Mouse (Mus musculus): Measurements from ENCODE around the gene Noc2l. TPM values are rescaled to one million over a fixed set of nuclear protein-coding genes. Genes with fewer than 3 reads are reported as not detected.

The Noc2l gene
- polyA plus RNA-seq, 2 experiments: 61.2 to 130 TPM

DNA sequence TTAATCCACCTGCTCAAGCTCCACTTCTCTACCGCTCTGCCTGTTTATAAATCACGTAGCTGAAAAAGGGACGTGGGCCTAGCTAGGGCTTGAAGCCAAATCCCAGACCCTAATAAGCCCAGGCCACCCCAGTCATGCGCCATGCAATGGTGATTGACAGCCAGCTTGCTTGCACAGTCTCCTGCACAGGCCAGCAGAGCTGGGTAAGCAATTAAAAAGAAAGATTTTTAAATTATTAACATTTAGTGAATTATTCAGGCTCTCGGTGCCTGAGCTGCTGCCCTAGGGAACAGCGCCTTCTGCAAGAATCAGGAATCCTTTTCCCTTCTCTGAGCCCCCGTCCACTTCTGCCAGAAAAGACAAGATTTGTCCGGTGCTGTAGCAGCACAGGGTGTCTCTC is 15.3 kb downstream of the Noc2l start:
- no peaks in the 10 kb centered on the region for H3K4me1 ChIP-seq (ENCODE audit: control insufficient read depth, insufficient read depth, low read length)
- no peaks in the 10 kb centered on the region for H3K9me3 ChIP-seq (ENCODE audit: control insufficient read depth, low read length)
- TF ChIP-seq POLR2A (IDR thresholded peaks at IDR 0.05; ENCODE audit: borderline replicate concordance, extremely low read depth, insufficient read depth, insufficient read length): no peak
- peaks cover 32% of the 10 kb centered on the region for H3K36me3 ChIP-seq (ENCODE audit: control insufficient read depth, insufficient read depth, low read length)
- no peak overlapping the region for H3K4me3 ChIP-seq (replicated peaks; ENCODE audit: low read length)
- H3K27me3 ChIP-seq (ENCODE audit: control insufficient read depth, insufficient read depth, low read length): peaks cover 24% of the 10 kb centered on the region
- H3K27ac ChIP-seq (replicated peaks; ENCODE audit: low read depth, low read length): no peak overlapping the region
- no peak for DNase-seq (ENCODE audit: low spot score)
- no peak for ATAC-seq (ENCODE audit: low FRiP score, low read depth)
- H3K4me2 ChIP-seq (replicated peaks; ENCODE audit: low read depth, low read length, severe bottlenecking): no peak overlapping the region
- H3K9ac ChIP-seq (ENCODE audit: low read depth, low read length, severe bottlenecking): no peak overlapping the region
- WGBS: 70% methylated on average over 8 of the region's 8 CpGs

DNA sequence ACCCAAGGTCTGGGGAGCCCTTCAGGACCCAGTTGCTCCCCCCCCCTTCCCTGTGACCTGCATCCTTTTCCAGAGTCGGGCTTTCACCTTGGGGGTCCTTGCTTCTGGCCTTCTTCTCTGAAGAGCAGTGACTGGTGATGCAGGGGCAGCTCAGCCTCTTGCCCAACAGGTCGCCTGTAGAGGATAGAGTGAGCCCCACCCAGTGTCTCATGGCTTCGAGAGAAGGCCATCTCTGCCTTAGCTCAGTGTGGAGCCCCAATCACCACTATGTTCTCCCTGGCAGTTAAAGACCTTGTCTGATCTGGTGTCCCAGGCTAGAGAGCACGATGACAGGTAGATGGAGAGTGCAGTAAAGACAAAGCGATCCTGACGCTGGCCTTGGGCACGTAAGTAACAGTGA is 16.3 kb downstream of the Noc2l start:
- H3K9me3 ChIP-seq (ENCODE audit: control insufficient read depth, low read length): no peaks in the 10 kb centered on the region
- H3K4me2 ChIP-seq (replicated peaks; ENCODE audit: low read depth, low read length, severe bottlenecking): no peak overlapping the region
- WGBS: 26% methylated on average over 7 of the region's 7 CpGs
- no peaks in the 10 kb centered on the region for H3K4me1 ChIP-seq (ENCODE audit: control insufficient read depth, insufficient read depth, low read length)
- H3K4me3 ChIP-seq (replicated peaks; ENCODE audit: low read length): no peak overlapping the region
- H3K9ac ChIP-seq (ENCODE audit: low read depth, low read length, severe bottlenecking): no peak overlapping the region
- no peak overlapping the region for H3K27ac ChIP-seq (replicated peaks; ENCODE audit: low read depth, low read length)
- peaks cover 24% of the 10 kb centered on the region for H3K27me3 ChIP-seq (ENCODE audit: control insufficient read depth, insufficient read depth, low read length)
- peaks cover 22% of the 10 kb centered on the region for H3K36me3 ChIP-seq (ENCODE audit: control insufficient read depth, insufficient read depth, low read length)
- ATAC-seq (ENCODE audit: low FRiP score, low read depth): no peak
- no peak for TF ChIP-seq POLR2A (IDR thresholded peaks at IDR 0.05; ENCODE audit: borderline replicate concordance, extremely low read depth, insufficient read depth, insufficient read length)
- no peak for DNase-seq (ENCODE audit: low spot score)

DNA sequence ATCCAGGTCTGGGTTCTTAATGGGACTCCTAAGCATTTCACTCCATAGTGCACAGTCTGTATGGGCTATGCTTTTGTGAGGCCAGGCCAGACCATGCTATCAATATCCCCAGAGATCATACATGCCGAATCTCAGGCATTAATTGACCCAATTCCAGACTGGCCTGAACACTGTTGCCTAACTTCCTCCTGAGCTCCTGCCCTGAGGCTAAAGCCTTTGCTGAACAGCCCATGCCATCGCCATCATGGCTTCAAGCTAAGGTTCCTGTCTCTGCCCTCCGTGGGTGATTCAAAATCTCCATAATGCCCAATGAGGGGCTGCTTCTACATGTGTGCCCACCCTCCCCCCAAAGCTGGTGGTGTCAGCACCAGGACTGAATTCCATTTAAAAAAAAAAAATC is 16.8 kb downstream of the Noc2l start:
- Histone ChIP-seq H3K4me3 (replicated peaks; ENCODE audit: low read length) (no peak overlapping the region), H3K4me2 (replicated peaks; ENCODE audit: low read depth, low read length, severe bottlenecking) (no peak overlapping the region), H3K27ac (replicated peaks; ENCODE audit: low read depth, low read length) (no peak overlapping the region), H3K9me3 (ENCODE audit: control insufficient read depth, low read length) (no peaks in the 10 kb centered on the region), H3K9ac (ENCODE audit: low read depth, low read length, severe bottlenecking) (no peak overlapping the region), H3K27me3 (ENCODE audit: control insufficient read depth, insufficient read depth, low read length) (peaks cover 24% of the 10 kb centered on the region), H3K36me3 (ENCODE audit: control insufficient read depth, insufficient read depth, low read length) (peaks cover 17% of the 10 kb centered on the region), H3K4me1 (ENCODE audit: control insufficient read depth, insufficient read depth, low read length) (no peaks in the 10 kb centered on the region)
- DNase-seq (ENCODE audit: low spot score) (no peak), ATAC-seq (ENCODE audit: low FRiP score, low read depth) (no peak)
- TF ChIP-seq POLR2A (IDR thresholded peaks at IDR 0.05; ENCODE audit: borderline replicate concordance, extremely low read depth, insufficient read depth, insufficient read length): no peak
- WGBS: 38% methylated on average over 3 of the region's 3 CpGs

DNA sequence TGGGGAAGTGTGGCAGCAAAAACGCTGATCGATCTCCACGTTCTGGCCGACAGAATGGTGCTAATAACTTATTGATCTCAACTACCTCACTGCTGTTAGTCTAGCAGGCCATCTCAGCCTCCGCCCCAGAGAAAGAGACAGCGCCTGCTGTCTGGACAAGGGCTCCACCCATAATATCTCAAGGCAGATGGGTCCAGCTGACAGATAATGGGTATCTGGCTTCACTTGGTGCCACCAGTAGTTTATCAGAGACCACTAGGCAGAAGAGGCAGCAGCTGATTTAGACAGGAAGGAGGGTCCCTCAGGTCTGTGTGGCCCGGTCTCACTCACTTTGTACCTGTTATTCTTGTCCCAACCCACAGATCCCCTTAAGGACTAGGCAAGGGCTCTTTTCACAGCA is 17.2 kb downstream of the Noc2l start:
- peaks cover 24% of the 10 kb centered on the region for H3K27me3 ChIP-seq (ENCODE audit: control insufficient read depth, insufficient read depth, low read length)
- TF ChIP-seq POLR2A (IDR thresholded peaks at IDR 0.05; ENCODE audit: borderline replicate concordance, extremely low read depth, insufficient read depth, insufficient read length): no peak
- no peak overlapping the region for H3K27ac ChIP-seq (replicated peaks; ENCODE audit: low read depth, low read length)
- peaks cover 13% of the 10 kb centered on the region for H3K36me3 ChIP-seq (ENCODE audit: control insufficient read depth, insufficient read depth, low read length)
- H3K4me3 ChIP-seq (replicated peaks; ENCODE audit: low read length): no peak overlapping the region
- no peaks in the 10 kb centered on the region for H3K9me3 ChIP-seq (ENCODE audit: control insufficient read depth, low read length)
- H3K4me2 ChIP-seq (replicated peaks; ENCODE audit: low read depth, low read length, severe bottlenecking): no peak overlapping the region
- no peak for ATAC-seq (ENCODE audit: low FRiP score, low read depth)
- WGBS: 41% methylated on average over 7 of the region's 7 CpGs
- H3K4me1 ChIP-seq (ENCODE audit: control insufficient read depth, insufficient read depth, low read length): no peaks in the 10 kb centered on the region
- no peak overlapping the region for H3K9ac ChIP-seq (ENCODE audit: low read depth, low read length, severe bottlenecking)
- no peak for DNase-seq (ENCODE audit: low spot score)

DNA sequence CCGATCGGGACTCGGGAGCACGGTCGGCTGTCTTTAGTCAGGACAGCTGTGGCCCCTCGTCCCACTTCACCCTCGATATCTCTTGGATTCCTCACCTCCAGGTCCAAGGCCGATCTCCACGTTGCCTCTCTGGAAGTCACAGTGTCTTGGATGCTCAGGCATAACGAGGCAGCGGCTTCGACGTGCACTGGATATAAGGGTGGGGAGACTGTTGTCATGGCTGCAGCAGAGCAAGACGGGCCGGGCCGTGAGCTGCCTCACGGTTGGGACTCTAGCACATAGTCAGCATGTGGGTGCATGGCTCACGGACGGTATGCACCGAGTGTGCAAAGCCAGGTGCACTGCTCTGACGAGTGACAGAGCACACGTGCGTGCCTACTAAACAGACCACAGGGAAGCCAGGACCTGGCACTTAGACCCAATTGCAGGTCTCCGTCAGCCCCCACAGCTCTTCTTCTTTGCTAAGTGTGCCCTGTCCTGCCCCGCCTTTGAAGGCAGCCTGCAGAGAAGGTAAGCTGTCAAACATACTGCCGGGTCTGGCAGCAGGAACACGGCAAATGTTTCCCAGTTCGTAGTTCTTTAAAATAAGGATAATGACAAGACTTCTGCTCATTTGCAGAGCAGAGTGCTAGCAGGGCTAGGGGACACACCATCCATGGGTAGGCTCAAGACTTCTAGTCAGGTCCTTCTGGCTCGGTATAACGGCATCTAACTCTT is 18.7 kb downstream of the Noc2l start:
- TF ChIP-seq POLR2A (IDR thresholded peaks at IDR 0.05; ENCODE audit: borderline replicate concordance, extremely low read depth, insufficient read depth, insufficient read length): no peak
- WGBS: 3% methylated on average over 28 of the region's 30 CpGs
- no peak overlapping the region; the same call in 1 of the 2 replicates for H3K9ac ChIP-seq (ENCODE audit: low read depth, low read length, severe bottlenecking)
- peaks cover 24% of the 10 kb centered on the region for H3K27me3 ChIP-seq (ENCODE audit: control insufficient read depth, insufficient read depth, low read length)
- peak overlapping the region; percentile 4; the same call in 1 of the 2 replicates for H3K4me3 ChIP-seq (replicated peaks; ENCODE audit: low read length)
- ATAC-seq (ENCODE audit: low FRiP score, low read depth) (peak; percentile 36; the same call in 1 of the 2 replicates), DNase-seq (ENCODE audit: low spot score) (no peak)
- H3K4me2 ChIP-seq (replicated peaks; ENCODE audit: low read depth, low read length, severe bottlenecking): no peak overlapping the region; the same call in 1 of the 2 replicates
- H3K27ac ChIP-seq (replicated peaks; ENCODE audit: low read depth, low read length): no peak overlapping the region
- no peaks in the 10 kb centered on the region for H3K4me1 ChIP-seq (ENCODE audit: control insufficient read depth, insufficient read depth, low read length)
- no peaks in the 10 kb centered on the region for H3K9me3 ChIP-seq (ENCODE audit: control insufficient read depth, low read length)
- H3K36me3 ChIP-seq (ENCODE audit: control insufficient read depth, insufficient read depth, low read length): no peaks in the 10 kb centered on the region
